Mouse (Mus musculus): ENCODE measurements around the gene Paox. TPM values are rescaled to one million over a fixed set of nuclear protein-coding genes. Genes with fewer than 3 reads are reported as not detected.

Paox gene
- total RNA-seq, 4 experiments from 2014 or later: 9.6 to 19.7 (median 13.8) TPM

DNA sequence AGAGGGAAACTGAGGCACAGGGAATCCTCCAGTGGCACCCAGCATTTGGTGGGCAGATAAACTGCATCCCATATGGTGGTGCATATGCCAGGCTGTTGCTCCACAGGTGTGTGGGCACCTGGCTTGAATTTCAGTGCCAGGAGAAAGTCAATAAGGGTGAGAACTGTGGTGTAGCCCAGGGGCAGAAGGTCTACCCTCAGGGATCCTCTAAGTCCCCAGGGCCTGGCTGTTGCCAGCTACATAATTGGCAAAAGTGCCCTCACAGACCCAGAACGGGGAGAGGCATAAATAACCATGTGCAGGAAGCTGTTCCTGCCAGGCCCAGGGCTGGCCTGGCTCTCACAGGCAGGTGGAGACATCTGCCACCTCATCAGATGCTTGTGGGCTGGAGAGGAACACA lies 57.3 kb downstream of the Paox start, which contains the start of gene Olfr523:
Gene Olfr523 (plus strand): TSS at position 282 of the 400 bp plus-strand sequence.
- DNase-seq: no peak

DNA sequence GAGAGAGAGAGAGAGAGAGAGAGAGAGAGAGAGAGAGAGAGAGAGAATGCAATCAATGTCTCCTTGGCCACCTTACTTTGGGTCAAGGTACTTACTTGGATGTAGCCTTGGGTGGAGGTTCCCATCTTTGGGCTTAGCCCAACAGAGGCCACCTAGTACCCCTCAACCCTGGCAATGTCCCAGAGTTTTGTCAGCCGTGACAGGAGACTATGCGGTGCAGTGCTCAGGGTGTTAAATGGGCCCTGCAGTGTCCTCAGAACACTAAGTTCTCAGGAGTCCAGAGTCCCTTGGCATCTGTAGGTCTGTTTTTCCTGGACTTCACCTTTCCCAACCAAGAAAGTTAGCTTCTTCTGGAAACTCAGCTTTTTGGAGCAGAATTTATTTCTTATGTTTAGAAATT lies 63.6 kb downstream of the Paox start:
- DNase-seq: no peak

- no peak for DNase-seq
These were observed 65.1 kb downstream of the Paox start for GRCm38 (mm10) chr7:140180692-140181091.

DNA sequence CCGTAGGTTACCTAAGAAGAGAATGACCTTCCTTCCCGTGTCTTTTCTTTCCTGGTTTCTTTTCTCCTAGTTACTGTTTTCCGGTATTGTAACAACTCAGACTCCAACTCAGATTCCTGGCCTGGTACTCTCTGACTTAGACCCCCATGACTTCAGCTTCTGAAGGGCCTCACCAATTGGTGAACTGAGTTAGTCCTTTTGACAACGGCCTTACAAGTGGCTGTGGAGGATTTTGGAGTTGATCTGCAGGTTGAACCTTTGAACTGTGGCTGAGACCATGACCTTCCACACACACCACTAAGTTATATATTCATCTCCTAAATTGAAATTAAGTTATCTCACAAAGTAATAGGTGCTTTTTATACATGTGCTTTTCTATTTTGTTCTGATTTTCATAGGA lies 68.6 kb downstream of the Paox start:
- DNase-seq: no peak

Other genes with a start within 250 kb of the Paox start
- 1 to 10 TPM in 3 of 4 experiments, under 1 TPM in 1; 0.93 to 3.0 (median 2.4) TPM for gene Kndc1, start 221.1 kb upstream of the Paox start, total RNA-seq (2022)
- not detected for gene Utf1, start 172.0 kb upstream of the Paox start, total RNA-seq (2022)
- 1 to 10 TPM in 1 of 4 experiments, under 1 TPM in 2, not detected in 1; 0.31 to 1.1 (median 0.83) TPM for gene 6430531B16Rik, start 137.0 kb upstream of the Paox start, total RNA-seq (2022)
- gene Adam8, start 123.2 kb upstream of the Paox start, total RNA-seq (2022): 1 to 10 TPM; 1.8 to 5.9 (median 4.4) TPM
- gene Zfp511, start 79.4 kb upstream of the Paox start, total RNA-seq (2022): 10 to 100 TPM; 21.8 to 30.7 (median 26.7) TPM
- gene Tubgcp2, start 79.1 kb upstream of the Paox start, total RNA-seq (2022): 10 to 100 TPM; 24.2 to 35.8 (median 32.2) TPM
- gene Msx3, start 66.7 kb upstream of the Paox start, total RNA-seq (2022): not detected
- 10 to 100 TPM in 2 of 4 experiments, 1 to 10 TPM in 2; 5.8 to 13.8 (median 11.0) TPM for gene Caly, start 33.3 kb upstream of the Paox start, total RNA-seq (2022)
- not detected for gene Prap1, start 22.4 kb upstream of the Paox start, total RNA-seq (2022)
- 10 to 100 TPM; 36.0 to 65.5 (median 43.9) TPM for gene Fuom, start 13.4 kb upstream of the Paox start, total RNA-seq (2022)
- gene Echs1, start 677 bp downstream of the Paox start, total RNA-seq (2022): 100 to 1,000 TPM; 229 to 495 (median 382) TPM
- 10 to 100 TPM; 30.1 to 32.7 (median 31.3) TPM for gene Mtg1, start 21.8 kb downstream of the Paox start, total RNA-seq (2022)
- 1 to 10 TPM; 1.0 to 1.4 (median 1.2) TPM for gene Sprn, start 39.1 kb downstream of the Paox start, total RNA-seq (2022)
- not detected for gene Olfr522, start 49.0 kb downstream of the Paox start, total RNA-seq (2022)
- gene Olfr523, start 57.4 kb downstream of the Paox start, total RNA-seq (2022): not detected
- gene Olfr524, start 90.2 kb downstream of the Paox start, total RNA-seq (2022): not detected
- gene Cd163l1, start 102.5 kb downstream of the Paox start, total RNA-seq (2022): not detected
- gene 5830411N06Rik, start 131.5 kb downstream of the Paox start, total RNA-seq (2022): under 1 TPM in 1 of 4 experiments, not detected in 3; 0.12 TPM
- not detected for gene Olfr525, start 205.1 kb downstream of the Paox start, total RNA-seq (2022)
- gene Olfr527, start 218.2 kb downstream of the Paox start, total RNA-seq (2022): not detected
- not detected for gene Olfr60, start 245.9 kb downstream of the Paox start, total RNA-seq (2022)

All from adrenal gland, adult 8-10 months (tissue).